Mouse (Mus musculus) megakaryocyte-erythroid progenitor cell, adult 5-6 weeks (primary cell): ENCODE data around the gene Ago4. TPM values are rescaled to one million over a fixed set of nuclear protein-coding genes. Genes with fewer than 3 reads are reported as not detected.

Experiments used
- ATAC-seq: replicated peaks from 2 replicates; pipeline ENCODE4 v1.8.0; 2016; ENCODE audit warnings: mild to moderate bottlenecking, inconsistent platforms; ENCODE audit not compliant: severe bottlenecking, poor library complexity, low FRiP score, low TSS enrichment
- total RNA-seq, 2 experiments: library from RNA; stranded (forward) in 1 of 2; stranded (reverse) in 1 of 2; fragments of 200-1000, 215-1000 nt in 1 of 2; fragments of >200 nt in 1 of 2; fragmentation: Nextera tagmentation in 1 of 2; gene quantifications; 2 replicates each; pipeline ENCODE4 v1.2.3; 2014 to 2017

Ago4 gene
- total RNA-seq, 2 experiments from 2014 or later: 0.90 to 2.0 TPM

DNA sequence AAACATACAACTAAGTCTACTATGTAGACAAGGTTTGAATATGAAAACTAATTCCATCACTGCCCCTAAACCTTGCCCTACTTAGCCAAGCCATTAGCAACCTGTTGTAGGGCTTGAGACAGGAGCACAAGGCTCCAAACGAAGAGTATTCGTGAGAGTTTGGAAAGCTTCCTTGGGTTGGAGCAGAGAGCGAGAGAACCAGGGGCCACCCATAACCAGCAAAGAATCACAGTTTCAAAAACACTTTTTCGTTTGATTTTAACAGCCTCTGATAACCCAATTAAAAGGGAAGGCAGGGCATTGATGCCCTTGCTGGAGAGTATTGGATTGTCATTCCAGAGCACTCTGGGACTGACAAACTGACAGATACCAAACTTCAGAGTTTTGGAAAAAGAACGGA, 980 bp downstream of the Ago4 start:
- ATAC-seq: no peak

DNA sequence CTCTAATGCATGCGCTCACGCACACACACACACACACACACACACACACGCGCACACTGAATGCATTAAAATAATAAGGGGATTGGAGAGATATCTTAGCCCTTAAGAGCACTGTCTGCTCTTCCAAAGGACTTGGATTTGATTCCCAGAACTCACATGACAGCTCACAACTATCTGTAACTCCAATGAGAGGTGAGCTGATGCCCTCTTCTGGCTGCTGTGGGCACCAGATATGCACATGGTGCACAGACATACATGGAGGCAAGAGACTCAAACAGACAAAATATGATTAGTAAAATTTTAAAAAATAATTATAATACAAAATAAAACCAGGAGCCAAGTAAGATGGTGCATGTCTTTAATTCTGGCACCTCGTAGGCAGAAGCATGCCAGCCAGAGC, 6.4 kb downstream of the Ago4 start:
- ATAC-seq: no peak

DNA sequence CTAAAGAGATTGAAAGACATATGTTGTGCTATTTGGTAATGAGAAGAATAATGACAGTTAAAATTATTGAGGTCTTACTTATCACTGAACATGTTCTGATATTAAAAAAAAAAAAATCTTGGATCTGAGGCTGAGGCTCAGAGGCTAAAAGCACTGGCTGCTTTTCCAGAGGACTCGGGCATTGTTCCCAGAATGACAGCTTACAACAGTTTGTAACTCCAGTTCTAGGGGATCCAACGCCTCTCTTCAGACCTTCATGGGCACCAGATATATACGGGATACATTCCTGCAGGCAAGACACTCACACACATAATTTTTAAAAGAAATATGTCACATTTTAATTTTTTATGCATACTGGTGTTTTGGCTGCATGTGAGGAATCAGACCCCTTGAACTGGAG, 7.1 kb downstream of the Ago4 start:
- ATAC-seq: no peak

DNA sequence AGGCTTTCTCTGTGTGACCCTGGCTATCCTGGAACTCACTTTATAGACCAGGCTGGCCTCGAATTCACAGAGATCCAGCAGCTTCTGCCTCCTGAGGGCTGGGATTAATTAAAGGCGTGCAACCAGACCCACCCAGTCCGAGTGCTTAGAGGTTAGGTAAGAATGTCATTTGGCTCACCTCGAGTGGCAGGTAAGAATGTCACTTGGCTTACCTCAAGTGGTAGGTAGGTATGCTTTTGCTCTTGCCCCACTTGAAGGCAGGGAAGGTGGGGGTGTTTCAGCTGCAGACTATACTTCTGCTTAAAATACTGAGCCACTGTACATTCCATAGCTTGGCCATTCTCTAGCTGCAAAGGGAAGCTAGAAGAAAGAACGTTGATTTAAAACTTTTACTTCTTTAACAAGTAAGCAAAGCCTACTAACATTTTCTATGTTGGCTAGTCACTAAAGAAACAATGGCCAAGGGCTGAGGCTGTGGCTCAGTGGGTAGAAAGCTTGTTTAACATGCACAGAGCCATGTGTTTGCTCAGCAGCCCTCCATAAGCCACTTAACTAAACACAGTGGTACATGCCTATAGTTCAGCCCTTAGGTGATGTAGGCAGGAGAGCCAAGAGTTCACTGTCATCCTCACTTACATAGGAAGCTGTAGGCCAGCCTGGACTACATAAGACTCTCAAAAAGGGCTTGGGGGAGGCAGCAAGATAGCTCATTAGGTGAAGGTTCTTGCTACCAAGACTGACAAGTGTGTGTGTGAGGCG, 20.8 kb downstream of the Ago4 start:
- no peak for ATAC-seq

DNA sequence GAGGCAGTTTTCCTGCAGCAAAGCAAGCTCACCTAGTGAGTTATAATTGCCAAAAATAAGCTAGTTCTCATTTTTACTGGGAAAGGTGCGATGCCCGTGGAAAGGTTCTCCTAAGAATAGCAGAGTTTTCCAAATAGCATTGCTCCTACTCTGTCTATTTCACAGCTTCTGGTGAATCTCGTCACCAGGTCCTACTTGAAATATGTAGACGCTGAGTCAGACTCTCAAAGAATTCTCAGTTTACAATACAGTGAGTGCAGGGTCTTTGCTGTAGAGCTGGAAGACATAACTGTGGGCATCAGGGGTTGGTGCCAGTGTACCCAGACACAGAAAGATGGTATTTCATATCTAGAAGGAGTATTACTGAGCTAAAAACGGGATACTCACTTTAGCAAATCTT, 22.3 kb downstream of the Ago4 start:
- no peak for ATAC-seq

DNA sequence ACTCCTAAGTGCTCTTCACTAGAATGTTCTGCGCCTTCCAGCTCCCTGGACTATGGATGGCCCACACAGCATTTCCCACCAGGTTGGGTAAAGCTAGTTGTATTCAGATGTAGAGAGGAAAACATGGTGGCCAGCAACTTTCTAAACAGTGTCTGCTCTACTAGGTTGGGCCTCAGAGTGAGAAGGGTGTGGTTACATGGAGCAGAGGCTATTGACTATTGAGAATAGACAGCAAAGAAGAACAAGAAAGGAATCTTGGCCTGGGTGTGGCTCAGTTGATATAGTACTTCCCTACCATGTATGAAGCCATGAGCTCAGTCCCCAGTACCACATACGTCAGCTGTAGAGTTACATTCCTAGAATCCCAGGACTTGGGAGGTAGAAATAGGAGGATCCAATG, 24.2 kb downstream of the Ago4 start:
- ATAC-seq: no peak

DNA sequence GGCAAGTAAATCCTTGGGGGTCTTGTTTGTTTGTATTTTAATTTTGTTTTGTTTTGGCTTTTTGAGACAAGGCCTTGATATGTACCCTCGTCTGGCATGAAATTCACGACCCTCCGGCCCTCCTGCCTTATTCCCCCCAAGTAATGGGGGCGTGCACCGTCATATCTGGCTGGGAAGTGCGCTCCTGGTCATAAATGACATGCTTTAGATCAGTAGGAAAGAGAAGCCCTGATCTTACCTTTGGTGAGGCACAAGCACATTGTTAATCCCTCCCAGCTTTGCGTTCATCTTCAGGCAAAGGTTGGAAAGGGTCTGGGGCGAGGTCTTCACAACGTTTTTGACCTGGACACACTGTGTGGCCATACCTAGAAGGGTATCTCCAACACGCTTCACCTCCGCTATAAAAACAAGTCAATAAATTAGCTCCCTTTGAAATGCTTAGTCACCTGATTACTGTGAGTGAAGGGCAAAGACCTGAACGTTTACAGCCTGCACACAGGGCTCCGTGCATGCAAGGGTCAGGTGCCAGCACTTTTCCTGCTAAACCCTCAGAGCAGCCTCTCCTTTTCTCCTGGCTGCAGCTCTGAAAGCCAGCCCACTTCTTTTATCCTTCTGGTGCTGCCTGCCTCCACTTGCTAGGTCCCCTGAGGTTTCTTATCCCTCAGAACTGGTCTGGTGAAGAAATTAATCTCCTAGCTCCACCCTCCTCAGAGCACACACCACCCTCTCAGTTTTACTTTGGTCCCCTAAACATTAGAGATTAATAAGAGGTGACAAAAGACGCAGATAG, 25.0 kb downstream of the Ago4 start:
- ATAC-seq: peak; percentile 88

DNA sequence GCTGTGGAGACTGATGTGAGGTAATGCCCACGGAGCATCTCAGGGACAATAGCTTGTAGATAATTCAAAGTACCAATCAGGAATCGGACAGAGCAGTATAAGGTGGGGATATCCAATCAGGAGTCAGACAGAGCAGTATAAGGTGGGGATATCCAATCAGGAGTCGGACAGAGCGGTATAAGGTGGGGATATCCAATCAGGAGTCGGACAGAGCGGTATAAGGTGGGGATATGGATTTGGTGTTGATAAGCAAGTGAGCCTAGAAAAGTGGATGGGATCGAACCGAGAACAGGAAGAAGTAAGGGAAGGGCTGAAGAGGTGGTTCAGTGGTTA, 30.3 kb downstream of the Ago4 start:
- peak; percentile 39; the same call in 1 of the 2 replicates for ATAC-seq

DNA sequence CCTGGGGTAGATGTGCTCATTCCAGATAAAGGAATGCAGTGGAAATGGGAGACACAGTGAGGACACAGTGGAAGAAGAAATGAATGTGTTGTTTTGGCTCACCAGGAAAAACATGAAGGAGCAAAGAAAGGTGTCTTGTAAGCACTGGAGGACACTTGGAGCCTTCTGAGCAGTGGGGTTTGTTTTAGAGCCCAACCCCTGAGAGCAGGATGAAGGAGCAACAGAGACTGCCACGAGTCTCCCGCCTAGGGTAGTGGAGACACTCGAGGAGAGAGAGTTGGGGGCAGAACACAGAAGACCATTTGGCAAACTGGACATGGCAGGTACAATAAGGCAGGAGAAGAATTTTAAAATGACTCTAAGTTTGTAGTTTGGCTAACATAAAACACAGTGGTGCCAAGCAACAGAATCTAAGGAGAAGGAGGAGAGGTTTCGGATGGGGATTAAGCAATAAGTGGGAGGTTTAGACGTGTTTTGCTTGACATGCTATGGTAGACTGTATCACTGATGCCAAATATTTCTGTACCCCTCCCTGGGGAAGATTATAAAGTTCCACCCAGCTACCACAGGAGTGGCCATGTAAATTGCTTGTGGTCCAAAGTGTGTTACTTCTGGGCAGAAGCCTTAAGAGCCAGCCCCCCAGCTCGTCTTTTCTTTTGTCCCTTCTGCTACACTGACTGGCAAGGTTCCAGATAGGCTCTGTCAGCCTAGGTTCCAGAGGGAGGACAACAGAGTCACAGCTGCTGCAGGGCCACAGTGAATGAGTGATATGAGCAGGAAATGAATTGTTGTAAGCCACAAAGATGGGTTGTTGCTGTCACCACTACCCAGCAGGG, 30.9 kb downstream of the Ago4 start:
- no peak; the same call in 1 of the 2 replicates for ATAC-seq

DNA sequence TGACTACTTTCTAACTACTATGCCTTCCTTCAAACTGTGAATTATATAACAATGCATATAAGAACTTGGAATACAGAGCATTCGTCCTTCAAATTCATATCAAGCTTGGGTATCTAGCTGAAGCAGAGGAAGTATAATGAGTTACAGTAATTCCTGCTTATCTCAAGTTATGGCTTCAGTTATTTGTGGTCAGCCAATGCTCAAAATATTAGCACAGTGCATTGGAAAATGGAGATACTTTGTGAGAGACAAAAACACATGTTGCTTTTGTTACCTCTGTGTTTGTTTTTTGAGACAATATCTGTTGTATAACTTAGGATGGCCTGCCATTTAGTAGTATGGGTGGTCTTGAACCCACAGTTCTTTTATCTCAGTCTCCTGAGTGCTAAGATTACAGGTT, 34.7 kb downstream of the Ago4 start:
- ATAC-seq: 0 out of 2 replicates have a peak, but pooled peaks have one; percentile 50

DNA sequence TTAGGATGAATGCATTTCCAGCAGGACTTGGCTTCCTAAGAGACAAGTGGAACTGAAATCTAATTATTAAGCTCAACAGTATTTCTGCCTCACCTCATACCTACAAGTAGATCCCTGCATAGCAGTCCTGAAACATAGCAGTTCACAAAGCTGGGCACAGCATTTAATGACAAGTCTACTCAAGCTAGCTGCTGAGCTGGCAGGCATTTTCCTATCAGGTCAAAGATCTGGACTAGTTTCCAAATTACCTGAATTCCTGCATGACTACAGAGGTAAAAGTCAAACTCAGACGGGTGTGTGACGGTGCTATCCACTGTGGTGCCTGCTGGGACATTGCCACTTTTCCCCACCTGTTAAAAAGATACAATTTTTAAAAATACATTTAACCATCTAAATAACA, 36.3 kb downstream of the Ago4 start:
- no peak for ATAC-seq

DNA sequence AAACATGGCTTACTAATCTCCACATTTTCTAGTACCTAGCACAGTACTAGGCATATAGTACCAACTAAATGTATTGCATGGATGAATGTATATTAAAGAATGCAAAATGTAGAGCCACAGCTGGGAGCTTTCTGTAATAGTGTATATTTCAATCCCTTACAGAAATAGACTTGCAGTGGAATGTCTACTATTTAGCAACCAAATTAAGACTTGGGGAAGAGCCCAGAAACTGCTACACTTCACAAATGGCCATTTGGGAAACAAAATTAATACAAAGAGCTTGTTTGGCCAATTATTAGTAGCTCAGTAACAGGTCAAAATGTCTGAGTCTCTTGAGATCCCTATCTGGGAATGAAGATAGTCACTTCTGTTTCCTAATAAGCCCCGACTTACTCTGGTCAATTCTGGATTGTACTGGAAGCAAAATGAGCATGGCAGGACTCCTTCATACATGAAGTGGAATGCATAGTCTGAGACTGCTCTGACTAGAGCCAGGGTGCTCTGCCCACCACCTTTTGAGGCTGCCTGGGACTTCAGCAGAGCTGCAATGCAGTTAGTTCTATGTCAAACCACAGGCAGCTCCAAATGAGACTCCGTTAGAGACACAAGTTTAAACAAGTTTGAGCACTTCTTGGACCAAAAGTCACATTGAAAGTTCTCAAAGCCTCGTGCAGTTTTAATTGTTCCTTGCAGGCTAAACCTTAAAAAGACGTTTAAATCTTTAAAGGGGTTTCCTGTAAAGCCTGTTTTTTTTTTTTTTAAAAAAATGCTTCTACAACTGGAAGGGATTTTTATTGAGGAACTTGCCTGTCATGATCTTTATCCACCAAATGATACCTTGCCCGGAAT, 37.1 kb downstream of the Ago4 start:
- no peak for ATAC-seq

DNA sequence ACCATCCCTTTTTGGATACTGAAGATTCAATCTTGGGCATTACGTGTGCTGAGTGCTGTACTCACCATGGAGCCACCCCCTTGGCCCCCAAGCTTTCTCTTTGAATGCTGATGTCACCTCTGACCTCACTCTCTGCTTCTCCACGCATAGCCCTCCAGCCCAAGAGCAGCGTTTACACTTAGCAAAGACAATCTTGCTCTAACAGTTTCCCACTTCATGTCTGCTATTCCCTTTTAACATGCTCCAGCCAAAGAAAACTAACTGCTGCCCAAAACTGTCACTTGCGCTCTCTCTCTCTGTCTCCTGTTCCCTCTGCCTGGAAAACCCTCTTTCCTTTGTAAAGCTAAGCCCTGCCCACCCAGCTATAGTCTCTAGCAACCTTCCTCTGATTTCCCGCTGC, 37.8 kb downstream of the Ago4 start:
- no peak for ATAC-seq

DNA sequence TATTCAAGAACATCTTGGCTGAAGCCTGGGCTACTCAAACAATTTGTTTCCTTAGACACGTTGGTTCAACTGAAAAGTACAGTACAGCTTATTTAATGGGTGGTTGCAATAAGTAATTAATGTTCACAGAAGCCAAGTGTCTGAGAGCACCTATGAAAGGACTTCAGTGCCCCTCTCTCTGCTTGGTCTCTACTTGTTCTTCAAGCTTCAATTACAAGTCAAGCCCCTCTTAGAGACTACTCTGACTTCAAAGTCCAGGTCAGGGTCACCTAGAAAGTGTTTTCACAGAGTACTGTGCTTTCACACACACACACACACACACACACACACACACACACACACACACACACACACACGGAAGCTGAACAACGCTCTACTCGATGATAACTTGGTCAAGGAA, 39.9 kb downstream of the Ago4 start:
- ATAC-seq: no peak

DNA sequence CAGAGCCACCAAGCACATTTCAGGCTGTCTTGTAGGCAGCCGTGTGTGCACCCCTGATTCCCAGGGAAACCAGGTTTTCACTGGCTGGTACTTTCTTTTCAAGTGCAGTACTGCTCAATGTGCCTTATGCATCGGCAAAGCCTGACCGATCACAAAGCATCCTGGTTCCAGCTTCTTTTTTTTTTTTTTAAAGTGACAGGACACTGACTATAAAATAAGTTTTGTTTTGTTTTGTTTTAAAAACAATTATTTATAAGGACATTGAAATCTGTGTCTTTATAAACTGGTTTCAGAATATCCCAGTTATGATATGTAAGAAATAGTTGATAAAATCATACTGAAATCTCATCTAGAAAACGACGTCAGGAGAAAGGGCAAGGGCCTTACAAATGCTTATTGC, 41.3 kb downstream of the Ago4 start:
- no peak for ATAC-seq

DNA sequence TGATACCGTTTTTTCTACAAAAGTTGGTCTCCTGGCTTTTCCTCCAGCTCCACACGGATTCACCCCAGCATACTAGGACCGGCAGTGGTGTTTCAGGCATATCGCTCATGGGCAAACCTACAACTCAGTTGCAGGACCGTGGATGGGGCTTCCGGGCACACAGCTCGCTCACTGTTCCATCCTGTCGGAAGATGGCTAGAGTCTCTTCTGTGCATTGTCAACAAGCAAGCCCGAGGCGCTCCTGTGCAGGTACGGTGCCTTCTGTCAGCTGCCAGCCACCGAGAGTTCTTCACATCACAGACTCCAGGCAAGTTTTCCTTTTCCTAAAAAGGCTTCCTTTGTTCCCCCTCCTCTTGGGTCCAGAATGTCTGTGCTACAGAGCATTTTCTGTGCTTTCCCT, 42.5 kb downstream of the Ago4 start:
- no peak for ATAC-seq

DNA sequence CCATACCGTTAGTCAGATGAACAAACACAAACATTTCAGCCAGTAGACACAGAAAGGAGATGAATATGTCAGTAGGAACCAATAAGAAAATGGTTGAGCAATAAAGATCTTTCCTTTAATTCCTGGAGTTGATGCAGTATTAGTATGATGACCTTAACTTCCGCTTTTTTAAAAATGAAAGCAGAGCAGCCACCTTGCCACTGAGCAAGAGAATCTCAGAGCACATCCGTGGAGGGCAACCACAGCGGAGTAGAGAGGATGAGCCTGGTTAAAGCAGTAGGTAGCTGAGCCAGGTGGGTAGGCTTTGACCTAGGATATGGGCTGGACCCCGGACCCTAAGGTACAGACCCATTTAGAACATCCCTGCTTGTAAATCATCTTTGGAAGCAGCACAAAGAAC, 43.5 kb downstream of the Ago4 start:
- ATAC-seq: 0 out of 2 replicates have a peak, but pooled peaks have one; percentile 18

DNA sequence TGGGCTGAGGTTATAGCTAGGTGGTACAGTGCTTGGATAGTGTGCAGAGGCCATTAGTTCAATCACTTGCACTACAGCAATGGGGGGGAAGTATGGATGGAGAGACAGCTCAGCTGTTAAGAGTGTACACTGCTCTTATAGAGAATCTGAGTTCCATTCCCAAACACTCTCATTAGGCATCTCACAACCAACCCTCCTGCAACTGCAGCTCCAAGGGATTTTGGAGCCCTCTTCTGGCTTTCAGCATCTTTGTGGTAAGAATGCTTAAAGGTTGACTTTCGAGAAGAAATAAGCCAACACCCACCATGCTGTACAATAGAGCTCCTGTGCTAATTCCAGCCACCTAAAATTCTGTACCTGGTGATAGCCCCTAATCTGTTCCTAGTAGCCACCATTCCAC, 47.1 kb downstream of the Ago4 start:
- ATAC-seq: no peak

DNA sequence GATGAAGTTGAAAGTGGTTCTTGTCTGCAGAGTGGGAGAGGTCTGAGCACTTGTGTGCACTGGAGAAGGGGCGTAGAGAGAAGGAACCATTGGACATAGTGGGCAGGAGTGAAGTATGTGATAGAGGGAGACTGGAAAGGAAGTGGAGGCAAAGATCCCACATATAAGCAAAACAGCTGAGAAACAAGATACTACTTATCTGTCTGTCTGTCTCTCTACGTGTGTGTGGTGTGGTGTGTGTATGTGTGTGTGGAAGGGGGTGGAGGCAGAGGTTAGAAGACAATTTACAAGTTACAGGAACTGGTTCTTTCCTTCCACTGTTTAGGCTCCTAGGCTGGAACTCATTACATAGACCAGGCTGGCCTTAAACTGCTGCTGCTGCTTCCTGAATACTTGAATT, 48.2 kb downstream of the Ago4 start:
- ATAC-seq: peak; percentile 44; the same call in 1 of the 2 replicates
